Mouse (Mus musculus): ENCODE data around the gene Selenbp2.

DNA sequence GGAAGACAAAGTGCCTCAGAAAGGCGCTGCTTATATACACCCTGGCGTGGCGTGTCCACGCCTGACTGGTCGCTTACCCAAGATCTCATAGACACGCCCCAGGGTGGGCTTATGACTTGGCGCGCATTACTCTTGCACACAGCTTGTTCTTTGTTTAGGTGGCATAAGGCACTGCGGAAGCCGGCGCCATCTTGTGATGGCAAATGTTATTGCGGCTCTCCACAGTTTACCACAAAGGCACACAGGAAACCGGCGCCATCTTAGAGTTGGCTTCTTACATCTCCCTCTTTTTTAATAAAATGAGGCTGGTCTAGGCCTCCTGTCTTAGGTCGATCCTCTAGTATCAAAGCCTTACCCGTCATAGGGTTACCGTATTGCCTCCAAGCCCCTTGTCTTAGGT is 52.3 kb downstream of the Selenbp2 start:
- TF ChIP-seq CTCF (IDR thresholded peaks at IDR 0.05; ENCODE audit: control insufficient read depth, insufficient read depth, insufficient read length) = no peak
- no peak for TF ChIP-seq MYOG (IDR thresholded peaks at IDR 0.05; ENCODE audit: control insufficient read depth, extremely low read depth, insufficient read length)
- no peak for TF ChIP-seq CEBPB (IDR thresholded peaks at IDR 0.05; ENCODE audit: low read depth)
- TF ChIP-seq USF1 (IDR thresholded peaks at IDR 0.05; ENCODE audit: low read depth) = no peak
